Mouse (Mus musculus) heart, adult 11 months (tissue): ENCODE results near the gene Arhgap4.

Experiments used
- DNase-seq: peaks from one replicate; pipeline ENCODE4 v3.0.0; 2022

Gene Arhgap4

GRCm38 (mm10) chrX:73914827-73915703 lies 6.6 kb downstream of the Arhgap4 start:
- peak; percentile 100 for DNase-seq

GRCm38 (mm10) chrX:73911588-73911987 lies 10.1 kb downstream of the Arhgap4 start:
- peak; percentile 86 for DNase-seq

GRCm38 (mm10) chrX:73911156-73911555 lies 10.5 kb downstream of the Arhgap4 start:
- peak; percentile 92 for DNase-seq

- DNase-seq: no peak
Observed at GRCm38 (mm10) chrX:73910451-73910850, 11.2 kb downstream of the Arhgap4 start.

GRCm38 (mm10) chrX:73910049-73910448 lies 11.6 kb downstream of the Arhgap4 start:
- DNase-seq: no peak

GRCm38 (mm10) chrX:73897959-73898358 lies 23.7 kb downstream of the Arhgap4 start:
- DNase-seq: no peak

GRCm38 (mm10) chrX:73895719-73896118 lies 26.0 kb downstream of the Arhgap4 start, which contains the start of gene L1cam:
L1cam (minus strand) TSS chrX:73896105.
- peak; percentile 89 for DNase-seq

GRCm38 (mm10) chrX:73892833-73893232 lies 28.8 kb downstream of the Arhgap4 start:
- peak; percentile 60 for DNase-seq

- no peak for DNase-seq
Observed at GRCm38 (mm10) chrX:73891551-73892152, 30.0 kb downstream of the Arhgap4 start, which contains the start of gene Avpr2. Avpr2 (plus strand) TSS chrX:73892102.

- no peak for DNase-seq
Observed at GRCm38 (mm10) chrX:73881463-73881862, 40.2 kb downstream of the Arhgap4 start.

- DNase-seq: no peak
Observed at GRCm38 (mm10) chrX:73881036-73881427, 40.6 kb downstream of the Arhgap4 start.

- peak; percentile 93 for DNase-seq
Observed at GRCm38 (mm10) chrX:73880194-73881035, 41.3 kb downstream of the Arhgap4 start.

- no peak for DNase-seq
Observed at GRCm38 (mm10) chrX:73877014-73877413, 44.7 kb downstream of the Arhgap4 start.

- no peak for DNase-seq
Observed at GRCm38 (mm10) chrX:73875881-73876280, 45.8 kb downstream of the Arhgap4 start.

- DNase-seq: peak; percentile 14
Observed at GRCm38 (mm10) chrX:73871956-73872355, 49.7 kb downstream of the Arhgap4 start.

- no peak for DNase-seq
Observed at GRCm38 (mm10) chrX:73871474-73871873, 50.2 kb downstream of the Arhgap4 start.

- peak; percentile 48 for DNase-seq
Observed at GRCm38 (mm10) chrX:73869334-73869733, 52.3 kb downstream of the Arhgap4 start.

- peak; percentile 31 for DNase-seq
Observed at GRCm38 (mm10) chrX:73867852-73868251, 53.8 kb downstream of the Arhgap4 start.

GRCm38 (mm10) chrX:73867256-73867655 lies 54.4 kb downstream of the Arhgap4 start:
- peak; percentile 44 for DNase-seq

GRCm38 (mm10) chrX:73864692-73865091 lies 57.0 kb downstream of the Arhgap4 start:
- peak; percentile 72 for DNase-seq

GRCm38 (mm10) chrX:73855087-73855408 lies 66.6 kb downstream of the Arhgap4 start:
- DNase-seq: peak; percentile 96

- peak; percentile 44 for DNase-seq
Observed at GRCm38 (mm10) chrX:73854326-73855086, 67.2 kb downstream of the Arhgap4 start.
